Mouse (Mus musculus) left cerebral cortex, postnatal 36 days (tissue): ENCODE measurements around the gene Fut1. TPM values are rescaled to one million over a fixed set of nuclear protein-coding genes. Genes with fewer than 3 reads are reported as not detected.

ENCODE experiments used
- DNase-seq, 2 experiments: peaks; one replicate each; pipeline ENCODE4 v3.0.0; 2021 to 2022; ENCODE audit warnings: low spot score in 2 of 2, mixed read lengths in 1 of 2
- intact Hi-C: fragments of 180-260 bp; cut with DNase I; formaldehyde crosslinking; loops from one replicate; pipeline ENCODE4 v1.15.1; 2025
- total RNA-seq, 2 experiments: library from RNA; stranded (reverse); gene quantifications; 2 replicates each; pipeline ENCODE4 v1.2.3; 2021

The Fut1 gene
- total RNA-seq, result not detected

DNA sequence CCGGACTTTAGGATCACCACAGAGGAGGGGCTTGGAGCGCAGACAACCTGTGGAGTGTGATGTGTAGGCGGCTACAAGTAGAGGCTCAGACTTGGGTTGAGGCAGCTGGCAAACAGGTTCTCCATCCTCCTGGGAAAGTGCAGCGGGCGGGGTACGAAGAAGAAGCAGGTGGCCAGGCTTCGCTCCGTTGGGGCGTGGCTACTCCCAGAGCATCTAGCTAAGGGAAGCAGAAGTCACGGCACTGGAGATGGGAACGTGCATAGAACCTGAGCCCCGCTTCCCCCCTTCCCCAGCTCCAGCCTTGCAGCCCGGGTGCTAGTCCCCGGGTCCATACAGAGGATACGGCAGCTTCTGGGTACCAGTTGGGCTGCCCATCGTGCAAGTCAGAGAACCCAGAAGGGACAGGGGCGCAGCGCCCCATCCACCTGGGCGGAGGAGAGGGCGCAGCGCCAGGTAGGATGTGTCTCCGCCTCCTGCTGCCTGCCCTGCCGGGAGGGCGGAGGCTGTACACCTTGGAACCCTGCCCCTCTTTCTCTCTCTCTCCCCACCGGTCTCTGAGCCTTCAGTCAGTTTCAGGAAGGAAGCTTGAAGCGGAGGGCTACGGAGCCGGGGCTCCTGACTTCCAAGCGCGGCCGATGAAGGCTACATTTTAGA, at the start of gene Fut1:
Gene Fut1, plus strand, starts transcription at position 248 of the 654 bp plus-strand sequence.
- no peak for DNase-seq
- intact Hi-C loops, result no loop called here

DNA sequence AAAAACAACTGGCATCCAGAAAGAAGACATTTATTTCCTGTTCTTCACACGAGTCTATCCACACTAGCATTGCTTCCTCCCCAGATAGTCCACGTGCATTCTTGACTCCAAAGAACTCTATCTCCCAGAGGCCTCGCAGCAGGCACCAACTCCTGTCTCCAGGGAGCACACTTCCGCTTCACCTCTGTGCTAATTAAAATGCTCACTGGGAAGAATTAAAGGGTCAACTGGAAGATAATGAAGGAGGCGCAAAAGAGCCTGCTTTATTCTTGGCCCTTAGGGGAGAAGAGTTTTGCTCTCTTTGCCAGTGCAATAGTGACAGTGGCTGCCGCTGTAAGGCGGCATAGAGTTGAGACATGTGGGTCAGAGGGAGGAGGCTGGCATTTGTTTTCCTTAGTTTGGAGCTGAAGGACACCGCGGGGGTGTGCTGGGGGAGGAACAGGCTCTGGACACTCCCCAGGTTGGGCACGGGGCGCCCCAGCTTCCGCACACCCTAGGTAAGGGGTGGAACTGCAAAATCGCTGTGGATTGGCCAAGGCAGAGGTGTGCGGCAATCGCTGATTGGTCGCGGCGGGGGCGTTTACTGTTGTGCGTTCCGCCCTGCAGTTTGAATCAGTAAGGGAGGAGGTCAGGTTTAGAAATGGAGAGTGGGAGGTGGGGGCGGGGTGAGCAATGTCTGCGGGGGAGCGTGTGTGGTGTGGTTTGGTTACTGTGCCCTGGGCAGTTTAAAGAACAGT, 49.1 kb upstream of the Fut1 start:
- peak; percentile 84 for DNase-seq
- intact Hi-C loops, result no loop called here

DNA sequence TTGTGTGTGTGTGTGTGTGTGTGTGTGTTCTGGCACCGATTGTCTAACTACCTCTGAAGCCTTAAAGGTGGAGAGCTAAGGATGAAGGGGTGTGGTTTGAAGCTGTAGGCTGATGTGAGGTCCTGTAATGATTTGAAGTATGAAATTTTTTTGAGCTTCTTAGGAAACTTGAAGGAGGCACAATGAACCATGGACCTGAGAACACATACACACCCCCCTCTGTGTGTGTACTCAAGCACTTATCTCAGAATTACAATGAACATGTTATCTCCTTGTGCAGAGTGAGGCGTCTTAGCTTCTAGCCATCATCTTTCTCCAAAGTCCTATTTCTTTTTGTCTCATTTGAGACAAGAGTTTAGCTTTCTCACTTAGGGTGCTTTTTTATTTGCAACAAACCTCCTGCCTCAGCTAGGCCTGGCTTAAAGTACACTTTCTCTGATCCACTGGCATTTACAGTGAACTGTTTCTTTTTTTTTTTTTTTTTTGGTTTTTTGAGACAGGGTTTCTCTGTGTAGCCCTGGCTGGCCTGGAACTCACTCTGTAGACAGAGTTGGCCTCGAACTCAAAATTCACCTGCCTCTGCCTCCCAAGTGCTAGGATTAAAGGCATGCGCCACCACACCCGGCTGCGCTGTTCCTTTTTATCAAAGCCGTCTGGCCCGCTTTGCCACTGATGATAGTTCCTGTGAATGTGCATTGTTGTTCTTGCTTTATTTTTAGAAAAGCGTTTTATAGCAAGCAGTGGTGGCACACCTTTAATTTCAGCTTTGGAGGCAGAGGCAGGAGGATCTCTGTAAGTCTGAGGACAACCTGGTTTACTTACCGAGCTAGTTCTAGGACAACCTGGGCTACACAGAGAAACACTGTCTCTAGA, 48.3 kb upstream of the Fut1 start:
- intact Hi-C loops, result no loop called here
- no peak for DNase-seq

DNA sequence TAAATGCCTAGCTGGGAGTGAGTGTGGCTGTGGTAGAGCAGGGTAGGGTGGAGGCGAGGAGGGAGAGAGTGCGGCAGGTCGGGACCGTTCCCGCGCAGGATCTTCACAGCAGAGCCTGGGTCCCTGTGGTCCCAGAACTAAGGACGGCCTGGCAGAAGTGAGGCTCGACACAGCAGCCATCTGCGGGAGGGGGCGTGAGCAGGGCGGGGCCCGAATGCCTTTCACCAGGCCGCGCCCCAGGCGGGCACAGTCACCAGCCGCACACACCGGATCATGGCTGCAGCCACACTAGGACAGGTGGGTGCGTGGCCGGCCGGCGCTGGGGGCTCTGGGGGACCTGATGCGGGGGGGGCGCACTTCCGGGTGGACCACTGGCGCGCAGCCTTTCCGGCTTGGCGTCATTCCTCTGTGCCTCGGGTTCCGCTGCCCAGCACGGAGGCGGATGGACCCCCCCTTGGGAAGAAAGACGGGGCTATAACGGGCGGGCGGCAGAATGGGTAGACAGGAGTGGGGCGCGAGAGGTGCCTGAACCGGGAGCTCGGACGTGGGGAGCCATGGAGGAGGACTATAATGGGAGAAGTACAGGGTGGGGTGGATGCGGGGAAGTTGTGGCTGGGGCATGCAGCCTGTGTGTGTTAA, 46.9 kb upstream of the Fut1 start, which contains the start of gene Bcat2:
Gene Bcat2, plus strand, starts transcription at position 51 of the 639 bp plus-strand sequence.
- DNase-seq, result peak; percentile 60 to 61
- intact Hi-C loops, result no loop called here

DNA sequence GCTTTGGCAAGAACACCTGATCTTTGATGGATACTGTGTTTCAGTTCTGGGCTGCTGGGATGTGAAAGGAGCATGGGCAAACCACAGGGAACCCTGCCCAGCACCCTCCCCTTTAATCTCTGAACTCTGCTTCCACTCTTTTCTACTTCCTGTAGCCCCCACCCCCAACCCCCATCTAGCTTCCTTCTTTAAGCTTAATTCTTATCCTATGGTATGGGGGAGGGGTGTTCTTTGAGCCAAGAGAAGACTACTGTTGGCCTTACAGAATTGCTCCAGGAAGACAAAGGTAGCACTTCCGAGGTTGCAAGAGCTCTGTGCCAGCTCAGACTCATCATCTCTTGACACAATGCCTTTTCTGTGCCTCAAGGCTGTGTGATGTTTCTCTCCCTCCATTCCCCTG, 45.1 kb upstream of the Fut1 start:
- intact Hi-C loops, result no loop called here
- DNase-seq, result no peak

DNA sequence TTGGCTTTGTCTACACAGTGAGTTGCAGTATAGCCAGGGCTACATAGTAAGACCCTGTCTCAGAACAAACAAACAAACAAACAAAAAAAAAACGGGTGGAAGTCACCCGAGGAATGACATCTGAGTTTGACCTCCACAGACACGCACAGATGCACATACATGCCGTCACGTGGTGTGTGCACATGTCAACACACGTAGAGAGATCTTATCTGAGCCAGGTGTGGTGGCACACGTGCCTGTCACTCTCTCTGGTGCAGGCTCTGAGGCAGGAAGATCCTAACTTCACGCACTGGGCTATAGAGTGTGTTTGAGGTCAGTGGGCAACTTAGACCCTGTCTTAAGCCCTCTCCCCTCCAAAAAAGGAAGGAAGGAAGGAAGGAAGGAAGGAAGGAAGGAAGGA, 43.1 kb upstream of the Fut1 start:
- DNase-seq, result no peak
- intact Hi-C loops, result no loop called here

DNA sequence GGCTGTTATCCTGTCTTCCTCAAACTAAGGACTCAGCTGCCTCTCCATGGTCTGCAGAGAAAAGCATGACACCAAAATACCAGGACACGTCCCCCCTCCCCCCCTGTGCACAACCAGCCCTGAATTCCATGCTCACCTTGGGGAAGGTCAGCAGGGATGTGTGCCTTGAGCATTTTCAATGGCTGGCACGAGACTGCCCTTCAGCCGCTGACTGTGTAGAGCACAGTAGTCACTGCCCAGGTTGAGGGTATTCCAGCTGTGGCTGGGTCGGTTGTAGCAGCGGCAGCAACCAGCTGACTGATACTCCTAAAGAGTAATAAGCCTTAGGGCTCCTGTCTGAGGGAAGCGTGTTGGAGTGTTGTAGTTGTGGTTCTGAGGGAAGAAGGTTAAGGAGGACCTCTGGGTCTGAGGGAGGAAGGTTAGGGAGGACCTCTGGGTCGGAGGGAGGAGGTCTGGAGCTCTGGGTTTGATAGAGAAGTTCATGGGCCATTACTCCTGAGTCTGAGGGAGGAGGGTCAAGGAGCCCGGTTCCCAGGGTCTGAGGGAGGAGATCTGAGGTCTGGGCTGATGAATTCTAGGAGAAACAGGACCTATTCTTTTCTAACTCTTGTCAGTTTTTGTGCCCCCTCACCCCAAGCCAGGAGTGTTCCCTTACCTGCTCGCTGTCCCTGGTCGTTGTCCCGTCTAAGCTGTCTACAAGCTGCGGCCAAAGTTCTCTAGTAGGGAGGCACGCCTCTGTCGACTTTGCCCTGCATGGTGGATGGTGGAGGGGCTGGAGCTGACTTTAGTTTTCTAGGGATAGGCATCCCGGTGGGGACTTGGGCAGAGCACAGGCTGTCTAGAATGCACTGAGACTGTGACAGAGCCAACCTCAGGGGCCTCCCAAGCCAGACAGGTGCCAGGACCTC, 42.4 kb upstream of the Fut1 start:
- intact Hi-C loops, result no loop called here

DNA sequence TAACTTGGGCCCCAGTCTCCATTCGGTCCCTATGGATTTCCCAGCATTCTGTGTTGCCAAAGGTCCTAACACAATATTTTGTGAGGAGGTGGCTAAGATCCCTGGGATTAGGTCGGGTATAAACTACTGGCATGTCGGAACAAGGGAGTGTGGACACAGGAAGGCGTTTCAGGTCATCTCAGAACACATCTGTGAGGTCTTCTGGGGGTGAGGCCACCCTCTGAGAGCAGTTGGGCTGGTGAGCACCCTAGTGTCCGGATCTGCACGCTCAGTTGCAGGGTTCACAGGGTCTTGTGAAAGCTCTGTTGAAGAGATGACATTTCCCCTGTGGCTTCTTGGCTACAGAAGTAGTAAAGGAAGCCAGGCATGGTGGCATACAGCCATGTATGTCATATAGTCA, 31.2 kb upstream of the Fut1 start:
- intact Hi-C loops, result no loop called here
- no peak for DNase-seq

More for the DNA sequence above, 42.4 kb upstream of the Fut1 start:
- no peak for DNase-seq

DNA sequence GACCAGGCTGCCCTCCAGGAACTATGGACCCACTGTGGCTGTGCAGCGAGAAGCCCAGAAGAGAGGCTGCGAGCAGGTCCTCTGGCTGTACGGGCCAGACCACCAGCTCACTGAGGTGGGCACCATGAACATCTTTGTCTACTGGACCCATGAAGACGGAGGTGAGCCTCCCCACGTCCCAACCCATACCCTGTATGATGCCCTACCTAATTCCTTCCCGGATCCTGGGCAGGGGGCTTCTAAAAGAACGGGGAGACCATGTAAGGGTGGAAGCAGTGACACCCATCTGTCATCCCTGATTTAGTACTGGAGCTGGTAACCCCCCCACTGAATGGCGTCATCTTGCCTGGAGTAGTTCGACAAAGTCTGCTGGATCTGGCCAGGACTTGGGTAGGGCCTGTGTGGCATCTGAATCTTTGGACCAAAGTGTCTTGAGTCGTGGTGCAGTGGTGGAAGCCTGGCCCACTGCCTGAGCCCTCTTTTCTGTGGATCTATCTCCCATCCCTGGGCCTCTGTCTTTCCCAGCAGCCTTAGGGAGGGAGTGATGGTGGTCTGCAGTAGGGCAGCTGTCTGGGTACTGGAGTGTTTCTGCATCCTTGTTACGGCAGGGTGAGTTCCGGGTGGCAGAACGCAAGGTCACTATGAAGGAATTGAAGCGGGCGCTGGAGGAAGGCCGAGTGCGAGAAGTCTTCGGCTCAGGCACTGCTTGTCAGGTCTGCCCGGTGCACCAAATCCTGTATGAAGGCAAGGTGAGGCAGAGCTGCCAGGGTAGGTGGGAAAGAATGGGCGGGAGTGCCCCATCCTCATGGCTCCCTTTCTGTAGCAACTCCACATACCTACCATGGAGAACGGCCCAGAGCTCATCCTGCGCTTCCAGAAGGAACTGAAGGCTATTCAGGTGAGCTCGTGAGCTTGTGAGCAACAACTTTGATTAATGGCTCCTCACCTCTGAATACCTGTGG, 29.2 kb upstream of the Fut1 start:
- DNase-seq, result no peak
- intact Hi-C loops, result no loop called here

DNA sequence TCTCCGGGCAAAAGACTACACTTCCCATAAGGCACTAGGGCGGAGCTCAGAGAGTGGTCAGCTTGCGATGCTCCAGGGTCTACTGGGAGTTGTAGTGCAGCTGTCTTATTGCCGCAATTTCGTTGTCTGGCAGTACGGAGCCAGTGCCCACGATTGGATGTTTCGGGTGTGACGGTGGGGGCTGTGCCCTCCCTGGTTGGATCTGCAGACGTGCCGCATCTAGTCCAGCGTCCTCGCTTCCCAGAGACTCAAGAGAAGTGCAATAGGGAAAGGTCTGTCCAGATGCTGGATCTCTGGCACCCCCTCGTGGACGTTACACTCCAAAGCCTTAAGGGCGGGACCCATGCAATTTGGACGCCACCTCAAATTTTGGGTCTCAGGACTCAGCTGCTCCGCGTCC, 27.9 kb upstream of the Fut1 start:
- intact Hi-C loops, result no loop called here
- peak; percentile 95 to 97 for DNase-seq

DNA sequence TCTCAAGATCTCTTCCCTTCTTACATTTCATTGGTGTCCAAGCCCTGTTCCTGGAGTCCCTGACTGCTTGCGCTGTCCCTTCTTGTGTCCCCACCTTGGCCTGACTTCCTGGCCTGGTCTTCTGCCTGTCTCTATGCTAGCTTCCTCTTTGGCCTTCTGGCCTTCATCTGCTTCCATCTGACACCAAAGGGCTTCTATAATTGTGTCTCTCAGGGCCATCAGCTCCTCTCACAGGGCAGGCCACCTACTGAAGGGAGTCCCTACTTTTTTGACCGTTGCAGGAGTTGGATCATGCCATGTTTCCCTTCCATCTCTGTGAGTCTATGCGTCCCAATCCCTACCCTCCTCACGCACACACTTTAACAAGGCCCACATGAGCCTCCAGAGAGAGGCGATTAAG, 27.2 kb upstream of the Fut1 start:
- intact Hi-C loops, result loop anchor here (2.0 kb wide), 1 partner anchor 35 kb away; the partner anchor contains the start of gene Hsd17b14
- DNase-seq, result no peak

DNA sequence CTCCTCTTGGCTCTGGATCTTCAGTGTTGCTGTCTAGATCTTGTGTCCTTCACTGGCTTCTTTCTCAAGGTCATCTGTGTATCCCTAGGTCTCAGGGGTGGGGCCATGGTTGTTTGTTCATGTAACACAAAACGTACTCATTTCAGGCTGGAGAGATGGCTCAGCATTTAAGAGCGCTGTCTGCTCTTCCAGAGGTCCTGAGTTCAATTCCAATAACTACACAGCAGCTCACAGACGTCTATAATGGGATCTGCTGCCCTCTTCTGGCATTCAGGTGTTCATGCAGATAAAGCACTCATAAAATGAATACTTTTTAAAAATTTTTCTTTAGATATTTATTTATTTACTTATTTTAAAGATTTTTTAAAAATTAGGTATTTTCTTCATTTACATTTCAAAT, 26.2 kb upstream of the Fut1 start:
- intact Hi-C loops, result loop anchor here (2.0 kb wide), 1 partner anchor 36 kb away; the partner anchor contains the start of gene Hsd17b14
- no peak for DNase-seq

DNA sequence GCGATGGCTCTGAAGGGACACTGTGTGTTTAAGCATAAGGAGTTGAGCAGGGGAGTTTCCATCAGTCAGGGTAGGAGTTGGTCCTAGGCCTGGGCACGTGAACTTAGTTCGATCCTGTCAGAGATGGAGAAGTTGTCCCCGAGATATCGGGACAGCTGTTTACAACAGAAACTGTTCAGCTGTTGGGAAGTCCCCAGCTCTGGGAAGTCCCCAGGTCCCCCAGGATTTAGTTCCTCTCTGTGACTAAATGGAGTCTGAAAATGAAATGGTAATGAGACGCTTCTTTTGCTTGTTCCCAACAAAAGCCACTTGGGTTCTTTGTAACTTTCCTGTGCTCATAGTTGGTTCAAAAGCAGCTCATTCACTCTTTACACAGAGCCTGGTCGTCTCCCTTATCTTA, 25.2 kb upstream of the Fut1 start:
- intact Hi-C loops, result loop anchor here (2.0 kb wide), 1 partner anchor 37 kb away; the partner anchor contains the start of gene Hsd17b14

DNA sequence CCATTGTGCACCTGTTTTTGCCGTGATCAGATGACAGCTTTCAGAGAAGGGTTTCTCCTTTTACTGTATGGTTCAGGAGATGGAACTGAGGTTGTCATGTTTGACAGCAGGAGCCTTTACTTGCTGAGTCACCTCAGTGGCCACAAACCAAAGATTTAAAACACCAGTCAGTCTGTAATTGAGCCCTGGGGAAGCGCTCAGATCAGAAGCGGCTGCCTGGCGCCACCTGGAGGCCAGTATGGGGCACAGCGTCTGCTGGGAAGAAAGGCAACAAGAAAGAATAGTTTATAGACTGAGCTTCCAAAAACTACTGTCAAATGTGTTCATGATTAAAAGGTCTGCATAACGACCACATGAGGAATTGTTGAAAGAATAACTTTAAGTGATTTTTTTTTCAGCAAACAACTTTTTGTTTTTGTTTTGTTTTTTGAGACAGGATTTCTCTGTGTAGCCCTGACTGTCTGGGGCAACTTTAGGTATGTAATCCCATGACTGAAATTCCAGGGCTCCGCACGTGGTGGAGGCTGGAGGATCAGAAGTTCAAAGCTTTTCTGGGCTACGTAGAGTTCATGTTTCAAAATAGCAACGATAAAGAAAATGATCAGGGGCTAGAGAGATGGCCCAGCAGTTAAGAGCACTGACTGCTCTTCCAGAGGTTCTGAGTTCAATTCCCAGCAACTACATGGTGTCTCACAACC, 23.8 kb upstream of the Fut1 start:
- DNase-seq, result peak; percentile 56 to 64
- intact Hi-C loops, result no loop called here

More for the DNA sequence above, 25.2 kb upstream of the Fut1 start:
- no peak for DNase-seq

DNA sequence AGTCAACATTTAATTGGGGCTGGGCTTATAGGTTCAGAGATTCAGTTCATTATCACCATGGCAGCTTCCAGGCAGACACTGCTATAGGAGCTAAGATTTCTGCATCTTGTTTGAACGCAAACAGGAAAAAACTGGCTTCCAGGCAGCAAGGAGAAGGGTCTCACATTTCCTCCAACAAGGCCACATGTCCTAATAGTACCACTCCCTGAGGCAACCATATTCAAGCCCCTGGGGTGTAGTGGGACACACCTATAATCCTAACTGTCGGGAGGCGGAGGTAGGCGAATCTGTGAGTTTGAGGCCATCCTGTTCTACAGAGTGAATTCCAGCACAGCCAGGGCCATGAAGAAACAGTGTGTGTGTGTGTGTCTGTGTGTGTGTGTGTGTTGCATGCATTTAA, 21.9 kb upstream of the Fut1 start:
- intact Hi-C loops, result loop anchor here (5.0 kb wide), 1 partner anchor 87 kb away; the partner anchor contains the start of gene Ntn5
- no peak for DNase-seq

DNA sequence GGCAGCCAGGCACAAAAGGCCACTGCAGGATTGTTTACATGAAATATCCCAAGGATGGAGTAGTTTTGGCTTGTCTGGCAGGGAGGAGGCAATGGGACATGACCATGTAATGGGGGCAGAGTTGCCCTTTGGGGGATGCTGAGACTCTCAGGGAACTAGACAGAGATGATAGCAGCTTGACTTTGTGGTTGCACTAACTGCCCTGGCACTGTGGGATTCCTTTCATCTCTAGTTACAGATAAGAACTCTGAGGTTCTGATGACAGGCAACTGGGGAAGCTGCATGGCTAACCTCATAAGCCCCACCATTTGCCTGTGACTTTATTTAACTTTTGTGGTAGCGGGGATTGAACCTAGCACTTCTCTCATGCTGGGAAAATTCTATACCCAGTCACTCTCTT, 21.0 kb upstream of the Fut1 start:
- DNase-seq, result no peak
- intact Hi-C loops, result loop anchor here (2.0 to 5.0 kb wide), 2 partner anchors 15 to 86 kb away; partner anchors contain the start of gene Ntn5

DNA sequence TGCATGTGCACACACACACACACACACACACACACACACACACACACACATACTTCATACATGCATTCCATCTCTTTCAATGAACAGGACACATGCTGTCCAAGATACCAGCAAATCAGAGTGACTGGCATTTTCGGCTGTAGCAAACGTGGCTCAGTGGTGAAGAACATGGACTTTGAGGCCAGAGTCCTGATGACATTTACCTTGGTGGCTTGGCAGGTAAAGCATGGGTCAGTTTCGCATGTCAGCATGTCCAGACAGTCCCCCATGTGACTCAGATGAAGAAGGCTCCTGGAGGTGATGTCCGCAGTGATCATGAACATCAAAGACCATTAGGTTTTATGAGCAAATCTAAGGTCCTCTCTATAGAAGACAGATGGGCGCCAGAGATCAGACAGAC, 20.1 kb upstream of the Fut1 start:
- intact Hi-C loops, result loop anchor here (2.0 to 5.0 kb wide), 2 partner anchors 14 to 85 kb away; partner anchors contain the start of gene Ntn5

More for the DNA sequence above, 20.1 kb upstream of the Fut1 start:
- no peak for DNase-seq
